Mouse (Mus musculus): ENCODE data around the gene Tango6.

Gene Tango6

DNA sequence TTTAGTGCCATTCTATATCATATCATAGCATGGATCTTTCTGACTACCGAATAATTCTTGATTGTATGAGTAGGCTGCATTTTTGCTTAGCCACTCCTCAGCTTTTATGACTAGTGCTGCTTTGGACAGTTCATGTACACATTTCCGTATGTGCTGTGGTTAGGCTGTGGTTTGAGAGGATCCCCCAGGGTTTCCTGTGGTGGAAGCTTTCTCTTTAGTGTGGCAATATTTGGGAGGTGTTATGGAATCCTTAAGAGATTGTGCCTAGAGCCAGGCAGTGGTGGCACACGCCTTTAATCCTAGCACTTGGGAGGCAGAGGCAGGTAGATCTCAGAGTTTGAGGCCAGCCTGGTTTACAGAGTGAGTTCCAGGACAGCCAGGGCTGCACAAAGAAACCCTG is 18.5 kb downstream of the Tango6 start:
- no peak for DNase-seq

GRCm38 (mm10) chr8:106704199-106704900 is 21.5 kb downstream of the Tango6 start:
- DNase-seq = no peak

GRCm38 (mm10) chr8:106704901-106705321 is 22.0 kb downstream of the Tango6 start:
- no peak for DNase-seq

GRCm38 (mm10) chr8:106706194-106706593 is 23.3 kb downstream of the Tango6 start:
- no peak for DNase-seq

GRCm38 (mm10) chr8:106710002-106710401 is 27.1 kb downstream of the Tango6 start:
- DNase-seq = no peak

- peak; percentile 59 to 67 for DNase-seq
These were observed 29.6 kb downstream of the Tango6 start for GRCm38 (mm10) chr8:106712487-106712886.

GRCm38 (mm10) chr8:106714297-106714696 is 31.4 kb downstream of the Tango6 start:
- no peak for DNase-seq

- peak; percentile 89 to 93 for DNase-seq
These were observed 35.2 kb downstream of the Tango6 start for GRCm38 (mm10) chr8:106718091-106718500.

DNA sequence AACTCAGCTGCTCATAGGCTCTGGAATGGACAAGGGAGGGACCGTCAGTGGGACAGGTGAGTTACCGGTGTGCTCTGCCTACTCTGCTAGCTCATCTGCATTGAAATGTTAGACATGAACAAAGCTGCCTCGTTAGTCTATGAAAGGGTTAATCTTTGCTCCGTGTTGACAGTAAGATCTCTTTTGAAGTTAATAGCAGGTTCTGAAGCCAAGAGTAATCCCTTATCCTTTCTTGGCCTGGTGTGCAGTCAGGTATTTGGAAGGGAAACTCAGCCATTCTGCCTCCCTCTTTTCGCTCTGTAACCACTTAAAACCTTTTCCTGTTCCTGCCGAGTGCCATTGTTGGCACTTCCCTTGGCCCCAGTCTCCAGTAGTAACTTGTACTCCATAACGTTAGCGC is 38.1 kb downstream of the Tango6 start:
- DNase-seq = no peak

DNA sequence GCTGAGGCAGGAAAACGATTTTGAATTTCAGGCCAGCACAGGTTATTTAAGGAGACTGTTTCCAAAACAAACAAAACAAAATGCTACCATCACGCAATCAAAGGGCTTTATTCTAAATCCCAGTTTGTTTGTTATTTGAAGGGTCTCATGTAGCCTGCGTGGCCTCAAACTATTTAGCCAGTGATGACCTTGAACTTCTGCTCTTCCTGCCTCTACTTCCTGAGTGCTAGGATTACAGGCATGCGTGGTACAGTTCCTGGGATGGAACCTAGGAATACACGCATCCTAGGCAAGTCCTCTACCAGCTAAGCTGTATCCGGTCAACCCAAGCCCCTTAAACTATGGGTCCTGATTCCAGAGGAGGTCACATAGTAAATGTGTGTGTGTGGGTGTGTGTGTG is 39.6 kb downstream of the Tango6 start:
- no peak for DNase-seq

DNA sequence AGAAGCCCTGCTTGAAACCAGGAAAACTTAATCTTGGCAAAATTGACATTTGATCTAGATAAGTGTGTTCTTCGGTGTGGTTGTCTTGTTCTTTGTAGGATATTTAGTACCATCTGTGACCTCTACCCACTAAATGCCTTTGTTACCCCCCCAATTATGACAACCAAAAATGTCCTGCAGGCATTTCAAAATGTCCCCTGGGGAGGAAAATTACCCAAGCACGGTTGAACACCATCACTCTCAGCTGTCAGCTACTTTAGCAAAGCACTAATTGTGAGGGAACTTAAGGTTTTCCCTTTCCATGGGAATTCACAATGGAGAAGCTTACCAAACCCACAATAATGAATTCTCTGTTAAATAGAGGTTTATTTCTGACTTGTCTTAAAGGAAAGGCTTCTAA is 41.1 kb downstream of the Tango6 start:
- no peak for DNase-seq

GRCm38 (mm10) chr8:106726551-106726950 is 43.7 kb downstream of the Tango6 start:
- peak; percentile 16 to 18 for DNase-seq

- peak; percentile 55 to 57 for DNase-seq
These were observed 44.5 kb downstream of the Tango6 start for GRCm38 (mm10) chr8:106727241-106727835.

GRCm38 (mm10) chr8:106727889-106728288 is 45.0 kb downstream of the Tango6 start:
- DNase-seq = no peak

GRCm38 (mm10) chr8:106732921-106733320 is 50.1 kb downstream of the Tango6 start:
- DNase-seq = no peak

GRCm38 (mm10) chr8:106733703-106734102 is 50.8 kb downstream of the Tango6 start:
- DNase-seq = no peak

- DNase-seq = no peak
These were observed 51.4 kb downstream of the Tango6 start for GRCm38 (mm10) chr8:106734222-106734621.

GRCm38 (mm10) chr8:106736861-106737662 is 54.2 kb downstream of the Tango6 start:
- DNase-seq = no peak

DNA sequence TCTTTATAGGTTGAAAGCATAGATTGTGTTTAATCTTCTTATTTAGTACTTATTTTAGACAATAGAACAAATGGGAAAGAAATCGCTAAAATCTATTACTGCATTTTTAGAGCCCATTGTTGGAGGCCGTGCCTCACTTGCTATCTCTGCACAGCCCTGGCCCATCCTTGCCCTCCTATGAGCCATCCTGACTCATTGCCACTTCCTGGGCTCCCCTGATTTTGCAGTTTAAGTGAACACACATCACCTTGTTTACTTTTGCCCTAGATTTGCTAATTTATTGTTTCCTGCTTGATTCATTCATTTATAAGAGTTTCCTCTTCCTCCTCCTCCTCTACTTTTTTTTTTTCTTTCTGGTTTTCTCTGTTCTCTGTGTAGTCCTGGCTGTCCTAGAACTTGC is 55.0 kb downstream of the Tango6 start:
- no peak for DNase-seq

- no peak for DNase-seq
These were observed 59.5 kb downstream of the Tango6 start for GRCm38 (mm10) chr8:106742321-106742720.

GRCm38 (mm10) chr8:106743361-106743760 is 60.5 kb downstream of the Tango6 start:
- DNase-seq = no peak

- DNase-seq = no peak
These were observed 70.6 kb downstream of the Tango6 start for GRCm38 (mm10) chr8:106753436-106753835.

- no peak for DNase-seq
These were observed 78.4 kb downstream of the Tango6 start for GRCm38 (mm10) chr8:106761317-106761716.
